Mouse (Mus musculus): ENCODE results near the gene Gm43552. TPM values are rescaled to one million over a fixed set of nuclear protein-coding genes. Genes with fewer than 3 reads are reported as not detected.
"Not testable (repeated sequence)": the region's sequence is repeated elsewhere in the genome, so short reads cannot be mapped to it uniquely, and the experiment has no call there.

Gm43552 gene
- total RNA-seq, 2 experiments from 2014 or later: not detected

DNA sequence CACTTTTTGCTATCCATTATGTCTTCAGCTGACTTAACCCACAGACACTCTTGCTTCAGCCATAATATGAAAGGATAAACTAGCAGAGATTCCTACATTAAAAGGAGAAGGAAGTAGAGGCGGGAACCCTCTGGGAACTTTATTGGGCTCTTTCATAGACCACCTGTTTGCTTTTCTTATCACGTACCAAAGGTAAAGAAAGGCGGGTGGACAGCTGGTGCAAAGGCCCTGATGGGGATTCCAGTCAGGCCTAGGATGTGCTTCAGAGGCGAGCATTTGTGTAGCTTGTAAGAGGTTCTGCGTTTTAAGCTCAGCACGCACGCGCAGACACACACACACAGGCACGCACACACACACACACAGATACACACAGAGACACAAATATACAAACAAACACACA, 8.8 kb upstream of the Gm43552 start:
- no peak for DNase-seq (ENCODE audit: low spot score in 2 of 2)
- intact Hi-C loops (cut with DNase I): no loop called here

DNA sequence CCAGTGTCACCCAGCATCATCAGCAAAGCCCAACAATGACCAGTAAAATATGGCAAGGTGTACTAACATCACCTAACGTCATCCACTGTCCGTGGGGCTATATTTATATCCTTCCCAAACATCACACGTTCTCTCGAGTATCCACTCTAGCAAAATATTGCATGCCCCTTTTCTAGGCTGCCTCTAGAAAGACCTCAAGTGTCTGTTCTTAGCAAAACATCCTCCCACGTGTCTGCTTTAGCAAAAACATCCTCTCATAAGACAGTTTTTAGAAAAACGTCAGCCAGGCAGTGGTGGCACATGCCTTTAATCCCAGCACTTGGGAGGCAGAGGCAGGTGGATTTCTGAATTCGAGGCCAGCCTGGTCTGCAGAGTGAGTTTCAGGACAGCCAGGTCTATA, 7.6 kb upstream of the Gm43552 start:
- no peak for DNase-seq (ENCODE audit: low spot score in 2 of 2)
- intact Hi-C loops (cut with DNase I): no loop called here

DNA sequence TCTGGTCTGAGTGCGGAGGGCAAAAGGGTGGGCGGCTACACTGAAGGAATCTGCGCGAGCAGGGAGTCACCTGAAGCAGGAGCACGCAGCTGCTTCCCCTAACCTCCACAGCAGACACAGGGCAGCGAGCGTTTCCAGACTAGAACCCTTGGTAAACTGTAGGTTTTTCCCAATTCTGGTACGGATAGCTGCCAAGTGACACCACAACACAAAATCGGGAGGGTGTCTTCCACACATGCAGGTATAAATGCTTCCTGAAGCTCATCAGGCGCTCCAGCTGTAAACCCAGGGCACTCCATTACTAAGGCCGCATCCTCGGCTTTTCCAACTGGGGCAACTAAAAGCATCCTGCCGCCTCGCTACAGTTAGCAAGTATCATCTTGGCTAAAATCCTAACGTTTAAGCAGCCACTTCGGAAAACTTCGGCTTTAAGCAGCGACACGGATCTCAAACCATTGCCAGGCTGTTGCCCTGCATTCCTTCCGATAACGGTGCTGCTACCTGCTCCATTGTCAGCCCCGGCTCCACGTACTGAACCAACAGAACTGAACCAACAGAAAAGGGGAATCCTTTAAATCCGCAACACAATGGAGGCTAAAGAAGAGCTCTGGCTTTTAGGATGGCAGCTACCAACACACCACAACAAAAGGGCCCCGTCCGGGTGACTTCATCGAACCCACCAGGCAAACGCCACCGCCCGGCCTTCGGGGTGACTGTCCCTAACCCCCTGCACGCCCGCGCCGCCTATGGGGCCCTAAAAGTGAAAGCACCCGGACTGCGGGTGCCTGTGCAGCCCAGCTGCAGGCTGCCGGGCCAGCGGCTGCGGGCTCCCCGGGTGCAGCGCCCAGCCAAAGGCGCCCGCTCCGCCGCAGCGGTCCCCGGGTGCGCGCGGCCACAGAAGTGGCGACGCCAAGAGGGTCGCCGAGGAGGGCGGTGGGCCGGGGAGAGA, 592 bp downstream of the Gm43552 start:
- DNase-seq (ENCODE audit: low spot score in 2 of 2): peak; percentile 49 to 65
- intact Hi-C loops (cut with DNase I): loop anchor here (1.0 to 5.0 kb wide), 4 partner anchors 17 to 205 kb away; partner anchors contain the start of genes Pds5a, Smim14, Ube2k and Ugdh

DNA sequence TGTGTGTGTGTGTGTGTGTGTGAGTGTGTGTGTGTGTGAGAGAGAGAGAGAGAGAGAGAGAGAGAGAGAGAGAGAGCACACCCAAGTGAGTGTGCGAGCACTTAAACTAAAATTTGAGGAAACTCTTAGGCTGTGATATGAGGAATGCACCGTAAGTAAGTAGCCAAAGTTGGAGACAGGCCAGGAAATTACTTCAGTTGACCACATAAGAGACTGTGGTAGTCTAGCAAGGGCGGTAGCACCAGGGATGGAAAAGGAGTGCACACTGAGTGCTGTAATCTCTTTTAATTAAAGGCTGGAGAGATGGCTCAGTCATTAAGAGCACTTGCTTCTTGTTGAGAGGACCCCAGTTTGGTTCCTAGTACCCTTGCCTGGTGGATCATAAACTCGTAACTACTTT, 2.8 kb downstream of the Gm43552 start:
- intact Hi-C loops (cut with DNase I): loop anchor here (5.0 kb wide), 2 partner anchors 53 to 207 kb away; partner anchors contain the start of genes Pds5a and Ugdh
- DNase-seq (ENCODE audit: low spot score in 2 of 2): no peak

DNA sequence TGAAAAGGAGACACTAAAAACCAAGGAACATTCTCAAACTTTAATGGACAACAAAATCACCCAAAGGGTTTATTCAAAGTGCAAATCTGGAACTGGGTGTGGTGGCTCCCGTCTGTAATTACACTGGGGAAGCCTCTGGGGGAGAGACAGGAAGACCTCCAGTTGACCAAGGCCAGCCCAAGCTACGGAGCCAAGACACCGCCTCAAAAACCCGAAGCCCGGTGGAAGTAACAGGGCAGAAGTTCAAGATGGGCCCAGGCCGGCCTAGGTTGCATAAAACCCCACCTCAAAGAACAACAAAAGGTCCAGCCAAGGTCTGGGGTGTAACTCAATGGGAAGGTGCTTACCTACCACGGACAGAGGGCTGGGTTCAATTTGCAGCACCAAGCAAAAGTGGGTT, 3.9 kb downstream of the Gm43552 start:
- no peak for DNase-seq (ENCODE audit: low spot score in 2 of 2)
- intact Hi-C loops (cut with DNase I): no loop called here

DNA sequence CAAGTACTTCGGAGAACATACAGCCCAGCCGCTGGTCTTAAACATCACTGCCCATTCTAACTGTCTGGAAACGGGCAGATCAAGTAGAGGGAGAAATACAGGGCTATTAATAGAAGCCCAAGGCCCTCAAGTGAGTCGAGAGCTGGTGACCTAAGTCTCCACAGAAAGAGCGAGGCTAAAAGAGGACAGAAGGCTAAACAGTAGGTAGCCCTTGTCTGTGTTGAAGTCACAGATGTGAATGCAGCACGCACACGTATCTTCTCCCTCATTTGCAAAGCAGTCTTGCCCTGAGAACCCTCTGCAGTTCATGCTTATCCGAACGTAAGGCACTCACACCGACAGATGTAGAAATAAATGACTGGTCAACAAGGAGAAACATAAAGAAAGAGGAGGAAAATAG, 5.3 kb downstream of the Gm43552 start:
- intact Hi-C loops (cut with DNase I): no loop called here
- DNase-seq (ENCODE audit: low spot score in 2 of 2): no peak

DNA sequence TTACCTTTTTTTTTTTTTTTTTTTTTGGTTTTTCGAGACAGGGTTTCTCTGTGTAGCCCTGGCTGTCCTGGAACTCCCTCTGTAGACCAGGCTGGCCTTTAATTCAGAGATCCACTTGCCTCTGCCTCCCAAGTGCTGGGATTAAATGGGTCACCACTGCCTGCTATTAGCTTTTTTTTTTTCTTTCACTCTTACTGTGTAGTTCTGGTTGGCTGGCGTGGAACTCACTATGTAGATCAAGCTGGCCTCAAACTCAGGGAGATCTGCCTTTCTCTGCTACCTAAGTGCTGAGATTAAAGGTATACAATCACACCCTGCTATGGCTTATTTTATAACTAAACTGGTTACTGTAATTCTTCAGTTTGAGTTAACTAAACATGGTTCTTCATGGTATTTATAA, 6.1 kb downstream of the Gm43552 start:
- no peak for DNase-seq (ENCODE audit: low spot score in 2 of 2)
- intact Hi-C loops (cut with DNase I): no loop called here

DNA sequence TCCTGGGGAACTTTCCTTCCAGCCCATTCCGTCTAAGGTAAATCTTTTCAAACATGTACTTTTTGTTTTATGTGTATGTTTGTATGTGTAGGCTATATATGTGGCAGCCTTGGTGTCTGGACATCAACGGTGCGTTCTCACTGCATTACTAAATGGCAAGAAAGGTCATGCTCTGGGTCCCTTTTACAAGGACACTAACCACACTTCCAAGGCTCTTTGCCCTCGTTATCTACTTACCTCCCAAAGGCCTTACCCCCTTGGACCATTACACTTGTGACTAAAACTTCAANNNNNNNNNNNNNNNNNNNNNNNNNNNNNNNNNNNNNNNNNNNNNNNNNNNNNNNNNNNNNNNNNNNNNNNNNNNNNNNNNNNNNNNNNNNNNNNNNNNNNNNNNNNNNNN, 9.6 kb downstream of the Gm43552 start:
- intact Hi-C loops (cut with DNase I): no loop called here
- no peak for DNase-seq (ENCODE audit: low spot score in 2 of 2)

DNA sequence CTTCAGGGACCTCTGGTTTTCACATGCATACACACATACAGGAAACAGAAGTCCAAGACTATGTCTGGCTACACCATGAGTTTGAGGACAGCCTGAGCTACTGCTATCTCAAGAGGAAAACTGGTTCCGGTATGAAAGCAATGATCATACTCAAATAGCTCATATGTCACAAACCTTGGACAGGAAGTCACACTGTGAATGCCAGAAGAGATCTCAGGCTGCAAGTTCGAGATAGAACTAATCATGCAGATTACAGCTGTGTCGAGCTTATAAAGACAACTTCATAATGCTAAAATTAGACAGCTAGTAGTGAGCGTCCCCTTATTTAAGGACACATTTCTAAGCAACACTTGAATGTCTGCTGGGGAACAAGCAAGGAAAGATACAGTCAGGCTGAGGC, 12.1 kb downstream of the Gm43552 start:
- no peak for DNase-seq (ENCODE audit: low spot score in 2 of 2)
- intact Hi-C loops (cut with DNase I): no loop called here

DNA sequence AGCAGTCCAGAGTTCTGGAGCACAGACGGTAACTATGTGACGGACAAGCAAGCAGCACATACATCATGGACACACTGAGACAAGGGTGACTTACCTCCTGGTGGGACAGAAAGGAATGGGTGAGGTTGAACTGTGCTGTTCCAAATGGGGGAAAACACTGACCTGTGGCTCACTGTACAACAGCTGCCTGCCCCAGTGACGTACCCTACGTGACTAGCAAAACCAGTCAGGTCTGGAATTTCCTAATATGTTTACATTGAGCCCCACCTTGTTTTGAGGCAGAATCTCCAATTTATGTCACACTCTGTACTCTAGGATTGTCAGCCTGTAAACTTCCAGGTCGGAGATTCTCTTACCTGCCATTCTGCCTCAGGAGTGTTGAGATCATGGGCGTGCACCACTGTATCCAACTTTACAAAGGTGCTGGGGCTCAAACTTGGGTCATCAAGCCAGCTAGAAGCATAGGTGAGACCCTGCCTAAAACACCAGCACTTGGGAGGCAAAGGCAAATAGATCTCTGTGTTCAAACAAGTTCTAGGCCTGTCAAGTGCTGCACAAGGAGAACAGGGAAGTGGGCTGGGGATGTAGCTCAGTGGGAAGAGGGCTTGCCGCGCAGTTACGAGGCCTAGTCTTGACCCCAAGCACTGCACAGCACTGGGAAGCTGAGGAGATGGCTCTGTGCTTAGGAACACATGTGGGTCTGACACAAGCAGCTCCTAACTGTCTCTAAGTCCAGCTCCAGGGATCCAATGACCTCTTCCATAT, 12.8 kb downstream of the Gm43552 start:
- intact Hi-C loops (cut with DNase I): no loop called here

DNA sequence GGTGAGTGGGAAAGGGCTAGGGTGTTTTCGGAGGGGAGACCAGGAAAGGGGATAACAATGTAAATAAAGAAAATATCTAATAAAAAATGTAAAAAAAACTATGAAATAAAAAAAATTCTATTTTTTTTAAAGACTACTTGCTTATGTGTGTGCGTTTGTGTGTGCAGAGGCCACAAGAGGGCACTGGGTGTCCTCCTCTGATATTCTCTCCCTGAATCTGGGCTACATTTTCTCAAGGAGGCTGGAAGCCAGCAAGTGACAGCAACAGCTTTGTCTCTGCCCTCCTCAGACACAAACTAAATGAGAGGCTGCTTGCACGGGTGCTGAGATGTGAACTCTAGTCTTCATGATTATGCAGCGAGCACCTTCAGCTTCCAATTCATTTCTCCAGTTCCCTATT, 14.4 kb downstream of the Gm43552 start:
- no peak for DNase-seq (ENCODE audit: low spot score in 2 of 2)

More for the DNA sequence above, 12.8 kb downstream of the Gm43552 start:
- DNase-seq (ENCODE audit: low spot score in 2 of 2): no peak

DNA sequence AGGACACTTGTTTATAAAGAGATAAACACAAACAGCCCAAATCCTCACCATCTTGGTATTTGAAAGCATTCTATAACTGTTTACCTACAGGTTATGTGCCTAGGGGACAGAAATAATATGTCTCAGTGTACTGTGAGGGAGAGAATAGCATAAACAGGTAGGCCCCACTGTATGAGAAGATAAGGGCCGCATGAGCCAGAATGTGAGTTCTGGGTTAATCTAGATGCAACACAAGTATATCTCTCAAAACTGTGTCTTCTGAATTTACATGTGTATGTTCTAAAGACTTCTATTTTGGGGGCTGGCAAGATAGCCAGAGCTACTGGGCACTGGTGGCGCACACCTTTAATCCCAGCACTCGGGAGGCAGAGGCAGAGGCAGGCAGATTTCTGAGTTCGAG, 15.9 kb downstream of the Gm43552 start:
- DNase-seq (ENCODE audit: low spot score in 2 of 2); intact Hi-C loops (cut with DNase I): not testable (repeated sequence)

More for the DNA sequence above, 14.4 kb downstream of the Gm43552 start:
- intact Hi-C loops (cut with DNase I): no loop called here

DNA sequence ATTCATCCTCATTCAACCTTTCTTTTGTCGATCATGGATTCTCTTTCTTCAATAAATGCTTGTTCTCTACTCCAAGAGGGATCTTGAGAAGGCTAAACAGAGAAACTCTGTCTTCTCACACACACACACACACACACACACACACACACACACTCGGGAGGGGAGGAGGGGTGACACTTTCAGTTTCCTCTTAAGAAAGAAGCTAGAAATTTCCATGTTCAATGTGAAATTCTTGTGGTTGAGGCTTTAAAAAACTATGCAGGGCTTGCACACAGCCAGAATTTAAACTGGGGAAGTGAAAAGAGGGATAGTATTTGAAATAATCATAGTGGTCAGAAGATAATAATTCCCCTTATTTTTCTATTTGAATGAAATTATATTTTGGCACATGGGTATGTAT, 16.8 kb downstream of the Gm43552 start:
- intact Hi-C loops (cut with DNase I): loop anchor here (2.0 kb wide), 1 partner anchor 17 kb away; the partner anchor contains the start of gene Gm43552
- DNase-seq (ENCODE audit: low spot score in 2 of 2): no peak

DNA sequence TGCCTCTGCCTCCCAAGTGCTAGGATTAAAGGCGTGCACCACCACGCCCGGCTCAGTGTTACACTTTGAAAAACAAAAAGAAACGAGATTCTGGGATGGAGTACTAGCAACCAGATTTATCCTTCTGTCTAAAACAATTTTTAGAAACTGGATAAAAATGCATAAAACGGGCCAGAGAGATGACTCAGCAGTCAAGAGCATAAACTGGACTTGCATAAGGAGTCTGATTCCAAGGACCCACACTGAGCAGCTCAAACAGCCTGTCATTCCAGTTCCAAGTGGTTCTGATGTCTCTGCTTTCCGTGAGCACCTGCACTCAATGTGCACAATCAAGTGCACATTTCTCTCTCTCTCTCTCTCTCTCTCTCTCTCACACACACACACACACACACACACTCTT, 22.9 kb downstream of the Gm43552 start:
- peak; percentile 25 to 91 for DNase-seq (ENCODE audit: low spot score in 2 of 2)
- intact Hi-C loops (cut with DNase I): no loop called here

DNA sequence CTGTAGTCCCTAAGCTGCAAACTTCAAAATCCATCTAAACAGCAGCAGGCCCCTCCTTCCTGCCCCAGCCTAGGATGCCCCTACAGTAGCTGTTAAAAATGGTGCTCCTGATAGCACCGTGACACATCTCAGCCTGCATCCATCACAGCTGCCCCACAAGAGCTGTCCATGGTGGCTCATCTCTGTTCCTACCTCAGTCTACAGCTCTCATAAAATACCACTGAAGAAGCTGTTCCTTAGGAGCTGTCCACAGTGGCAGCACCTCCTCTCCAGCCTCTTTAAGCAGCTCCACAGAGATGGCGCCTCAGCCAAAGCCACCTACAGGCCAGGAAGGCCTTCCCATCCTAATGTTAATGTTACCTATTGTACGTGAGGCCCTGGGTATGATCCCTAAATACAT, 25.7 kb downstream of the Gm43552 start:
- DNase-seq (ENCODE audit: low spot score in 2 of 2): no peak
- intact Hi-C loops (cut with DNase I): no loop called here

DNA sequence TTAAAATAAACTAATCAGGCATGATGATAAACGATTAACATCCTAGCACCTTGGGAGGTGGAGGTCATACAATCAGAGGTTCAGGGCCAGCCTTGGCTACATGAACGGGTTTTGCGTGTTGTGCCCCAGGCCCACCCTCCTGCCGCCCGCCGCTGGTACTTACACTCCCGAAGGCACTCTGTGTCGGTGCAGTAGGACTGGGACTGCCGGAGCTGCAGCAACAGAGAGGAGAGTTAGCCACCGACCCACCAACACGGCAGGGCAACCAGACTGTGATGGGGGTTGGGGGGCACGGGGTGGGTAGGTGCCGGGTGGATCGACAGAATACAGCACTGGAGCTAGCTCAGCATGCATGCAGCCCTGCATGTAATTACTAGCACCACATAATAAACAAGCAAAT, 32.3 kb downstream of the Gm43552 start:
- intact Hi-C loops (cut with DNase I): no loop called here

DNA sequence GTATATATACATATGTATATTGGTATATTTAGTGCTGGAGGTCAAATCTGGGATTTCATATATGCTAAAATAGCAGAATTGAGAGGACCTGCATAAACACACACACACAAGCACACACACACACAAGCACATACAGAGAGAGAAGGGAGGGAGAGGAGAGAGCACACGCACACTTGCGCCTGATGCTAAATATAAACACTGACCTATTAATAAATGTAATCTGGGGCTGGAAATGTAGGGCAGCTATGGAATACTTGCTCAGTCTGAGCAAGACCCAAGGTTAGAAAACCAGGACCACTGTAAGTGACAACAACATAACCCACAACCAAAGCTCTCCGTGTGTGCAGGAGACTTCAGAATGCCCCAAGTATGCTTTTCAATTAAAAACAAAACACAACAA, 33.2 kb downstream of the Gm43552 start:
- intact Hi-C loops (cut with DNase I): no loop called here

More for the DNA sequence above, 32.3 kb downstream of the Gm43552 start:
- DNase-seq (ENCODE audit: low spot score in 2 of 2): no peak

DNA sequence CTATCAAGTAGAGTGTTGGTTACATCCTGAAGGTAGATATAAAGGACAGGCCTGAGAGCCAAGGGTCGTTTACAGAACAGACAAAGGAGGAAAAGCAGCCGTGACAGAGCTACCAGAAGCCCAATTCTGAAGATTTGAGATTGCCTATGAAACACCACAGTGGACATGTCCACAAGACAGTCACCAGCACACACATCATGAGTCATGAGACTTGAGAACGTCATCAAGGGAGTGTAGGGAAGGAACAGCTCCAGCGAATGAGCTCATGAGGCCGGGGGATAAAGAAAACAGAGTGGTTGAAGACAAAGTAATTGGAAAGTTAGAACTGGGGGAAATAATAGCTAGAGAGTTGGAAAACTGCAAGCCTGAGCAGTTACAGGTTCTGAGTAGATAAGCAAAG, 34.8 kb downstream of the Gm43552 start:
- no peak for DNase-seq (ENCODE audit: low spot score in 2 of 2)
- intact Hi-C loops (cut with DNase I): no loop called here

More for the DNA sequence above, 33.2 kb downstream of the Gm43552 start:
- DNase-seq (ENCODE audit: low spot score in 2 of 2): no peak

DNA sequence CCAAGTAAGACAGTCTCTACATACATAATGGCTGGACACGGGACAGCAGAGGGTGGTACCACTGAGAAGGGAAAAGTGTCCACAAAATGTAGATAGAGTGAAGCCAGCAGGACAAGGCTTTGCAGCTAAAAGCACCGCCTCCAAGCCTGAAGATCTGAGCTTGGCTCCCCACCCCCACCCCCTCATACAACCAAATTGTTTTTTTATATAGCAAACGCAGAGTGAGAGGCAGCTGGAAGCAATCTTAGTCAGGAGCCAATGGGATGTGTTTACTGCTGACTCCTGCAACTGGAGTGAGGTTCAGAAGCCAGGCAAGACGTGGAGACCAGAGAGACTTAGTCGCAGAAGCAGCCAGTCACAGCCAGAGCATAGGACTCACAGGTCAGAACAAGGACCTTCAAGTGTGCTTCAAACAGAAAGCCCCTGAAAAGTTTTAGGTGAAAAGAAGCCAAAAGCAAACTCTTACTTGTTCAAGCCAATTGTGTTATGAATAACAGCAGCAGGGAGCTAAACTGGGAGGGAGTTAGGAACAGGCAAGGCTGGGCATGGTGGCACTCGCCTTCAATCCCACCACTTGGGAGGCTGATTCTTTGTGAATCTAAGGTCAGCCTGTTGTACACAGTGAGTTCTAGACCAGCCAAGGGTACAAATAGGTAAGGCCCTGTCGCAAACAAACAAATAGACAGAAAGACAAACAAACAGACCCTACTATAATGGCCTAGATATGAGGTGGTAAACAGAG, 35.4 kb downstream of the Gm43552 start:
- intact Hi-C loops (cut with DNase I): no loop called here
- DNase-seq (ENCODE audit: low spot score in 2 of 2): no peak

DNA sequence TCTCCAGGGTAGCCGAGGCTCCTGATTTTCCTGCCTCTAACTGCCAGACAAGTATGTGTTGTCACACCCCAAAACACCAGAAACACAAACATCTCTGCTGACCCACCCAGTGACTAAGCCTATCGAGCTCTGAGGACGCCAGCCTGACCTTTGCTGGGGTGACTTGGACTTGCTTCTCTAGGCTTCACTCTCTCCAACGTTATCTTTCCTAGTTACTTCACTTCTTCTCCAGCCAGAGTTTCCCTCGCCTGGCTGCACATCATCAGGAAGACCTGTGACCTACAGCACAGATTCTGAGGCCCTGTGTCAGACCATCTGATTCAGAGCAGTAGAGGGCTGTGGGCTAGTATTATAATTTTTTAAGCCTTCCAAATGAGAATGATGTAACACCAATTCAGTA, 37.9 kb downstream of the Gm43552 start:
- no peak for DNase-seq (ENCODE audit: low spot score in 2 of 2)
- intact Hi-C loops (cut with DNase I): no loop called here
